25 mouse cellular contexts compared by ENCODE assay signal in the genomic region with DNA sequence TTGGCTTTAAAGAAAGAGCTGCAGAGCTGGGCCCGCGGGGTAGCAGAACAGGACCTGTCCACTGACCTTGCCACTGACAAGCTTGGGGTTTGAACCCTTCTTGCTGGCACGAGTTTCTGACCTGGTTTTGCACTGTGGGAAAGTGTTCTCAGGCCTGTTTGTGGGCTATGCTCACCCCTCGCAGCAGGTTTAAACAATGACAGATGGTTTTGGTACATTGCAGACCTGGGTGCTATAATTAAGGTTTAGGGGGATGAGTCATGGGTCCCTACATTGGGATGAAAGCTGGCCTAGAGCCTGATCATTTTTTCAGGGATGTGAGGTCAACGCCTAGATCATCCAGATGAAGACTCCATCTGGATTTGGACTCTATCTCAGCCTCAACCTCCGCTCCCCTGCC.
"Had no signal": no experiment of that assay in that cellular context is flagged by ENCODE, and none has a peak within 500 bp of the region (broad histone marks: within the 10 kb centered on the region; RNA-seq: fewer than 3 reads in every experiment).

No protein-coding gene starts in this region.

- H3K4me1 ChIP-seq: hindbrain, embryonic 15.5 days had no signal

- H3K27me3 ChIP-seq: heart, embryonic 12.5 days; hindbrain, embryonic 12.5 days; hindbrain, embryonic 15.5 days; kidney, embryonic 15.5 days; limb, embryonic 13.5 days; limb, embryonic 15.5 days; liver, embryonic 12.5 days had no signal

- H3K27ac ChIP-seq: heart, adult 2 months; hindbrain, embryonic 10.5 days; hindbrain, embryonic 12.5 days; hindbrain, embryonic 15.5 days; hindbrain, postnatal 0 days; kidney, embryonic 15.5 days; kidney, postnatal 0 days; limb, embryonic 13.5 days; limb, embryonic 15.5 days; liver, embryonic 12.5 days; liver, embryonic 14.5 days had no signal

- H3K4me3 ChIP-seq: heart, adult 2 months; heart, embryonic 12.5 days; hindbrain, embryonic 10.5 days; hindbrain, embryonic 12.5 days; hindbrain, embryonic 15.5 days; kidney, embryonic 15.5 days; limb, embryonic 13.5 days; limb, embryonic 15.5 days; liver, embryonic 12.5 days had no signal

- H3K9me3 ChIP-seq: hindbrain, embryonic 10.5 days; hindbrain, embryonic 12.5 days; hindbrain, embryonic 15.5 days; kidney, embryonic 15.5 days; limb, embryonic 13.5 days; limb, embryonic 15.5 days; liver, embryonic 12.5 days had no signal

- H3K36me3 ChIP-seq: heart, embryonic 12.5 days; hindbrain, embryonic 10.5 days; hindbrain, embryonic 12.5 days; hindbrain, embryonic 15.5 days; kidney, embryonic 15.5 days; limb, embryonic 13.5 days; limb, embryonic 15.5 days; liver, embryonic 12.5 days had no signal

- DNase-seq: gastrocnemius, postnatal 14 days; gastrocnemius, postnatal 36 days; heart, adult 11 months; heart, adult 2 months; heart, postnatal 10 days; heart, postnatal 4 days; kidney, adult 11 months; kidney, adult 2 months; kidney, adult 9 months; kidney, postnatal 14 days; kidney, postnatal 36 days; layer of hippocampus, postnatal 36 days; left cerebral cortex, postnatal 4 days; lung, adult 18-20 months had no signal
